Mouse (Mus musculus): Measurements from ENCODE around the gene Nxph2.
"Not testable (repeated sequence)": the region's sequence is repeated elsewhere in the genome, so short reads cannot be mapped to it uniquely, and the experiment has no call there.

Gene Nxph2

DNA sequence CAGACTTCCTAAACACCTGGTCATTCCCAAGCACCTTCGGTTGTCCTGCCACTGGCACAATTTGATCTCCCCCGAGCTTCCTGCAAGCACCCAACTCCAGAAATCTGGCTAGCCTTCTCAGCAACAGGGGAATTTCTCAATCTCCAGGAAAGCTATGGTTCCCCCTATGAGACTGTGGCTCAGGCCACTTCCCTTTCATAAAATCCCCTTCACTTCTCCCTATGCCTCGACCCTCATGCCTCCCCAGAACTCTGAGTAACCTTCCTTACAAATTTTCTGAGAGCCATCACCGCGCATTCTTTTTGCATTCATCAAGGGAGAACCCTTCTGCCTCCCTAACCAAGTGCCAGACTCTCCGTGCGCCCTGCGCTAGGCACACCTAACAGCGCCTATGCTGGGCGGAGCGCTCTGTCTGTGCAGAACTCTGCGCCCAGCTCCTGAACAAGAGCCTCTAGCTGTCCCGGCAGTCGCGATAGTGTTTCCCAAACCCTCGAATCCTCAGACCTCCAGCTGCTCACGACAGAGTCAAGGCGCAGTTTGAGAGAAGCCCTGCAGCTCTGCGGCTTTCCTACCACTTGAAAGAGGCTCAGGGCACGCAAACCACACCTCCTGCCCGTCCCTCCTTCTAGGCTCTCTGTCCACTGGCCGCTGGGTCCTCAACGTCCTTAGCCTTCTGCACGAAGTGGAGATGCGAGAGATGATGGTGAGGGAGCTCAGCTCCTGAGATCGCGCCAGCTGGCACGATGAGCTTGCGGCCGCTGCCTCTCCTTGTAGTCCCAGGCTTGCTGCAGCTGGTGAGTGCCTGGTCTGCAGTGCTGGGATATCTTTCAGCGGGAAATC is at the start of gene Nxph2:
Gene Nxph2 (plus strand): TSS at position 501 of the 840 bp plus-strand sequence.
- peak; percentile 8 for DNase-seq (ENCODE audit: low spot score)

DNA sequence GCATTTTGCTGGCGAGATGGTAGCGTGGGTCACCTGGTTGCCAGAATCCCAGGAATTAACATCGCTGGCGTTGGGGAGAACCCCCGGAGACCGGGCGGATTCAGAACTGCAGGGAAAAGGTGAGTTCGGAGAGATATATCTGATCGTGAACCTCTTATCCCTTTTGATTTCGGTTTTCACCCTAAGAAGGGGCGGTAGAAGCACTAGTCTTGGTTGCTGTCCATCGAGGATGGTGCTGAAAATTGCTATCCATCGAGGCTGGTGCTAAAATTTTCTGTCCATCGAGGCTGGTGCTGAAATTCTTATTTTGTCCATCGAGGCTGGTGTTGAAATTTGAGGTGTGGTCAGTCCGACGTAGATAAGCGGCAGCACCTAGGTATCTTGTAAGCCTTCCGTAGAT is 30.1 kb upstream of the Nxph2 start:
- DNase-seq (ENCODE audit: low spot score), result not testable (repeated sequence)

DNA sequence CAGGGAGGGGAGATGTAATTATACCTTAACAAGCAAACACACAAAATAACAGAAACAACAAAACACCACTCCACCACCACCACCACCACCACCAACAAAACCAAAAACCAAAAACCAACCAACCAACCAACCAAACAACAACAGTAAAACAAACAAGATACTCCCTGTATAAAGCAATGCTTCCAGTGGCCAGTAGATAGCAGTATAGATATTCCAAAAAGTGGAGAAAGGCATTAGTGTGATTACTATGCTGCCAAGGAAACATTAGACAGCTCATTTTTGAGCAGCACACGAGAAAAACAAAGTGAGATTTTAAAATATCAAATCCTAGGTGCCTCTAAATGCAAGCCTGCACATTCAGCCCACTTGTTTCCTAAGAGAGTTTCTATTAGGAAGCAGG is 6.2 kb upstream of the Nxph2 start:
- DNase-seq (ENCODE audit: low spot score), result peak; percentile 3
